Mouse (Mus musculus) monocyte, adult 5-6 weeks (primary cell): ENCODE results near the gene Mrps12. TPM values are rescaled to one million over a fixed set of nuclear protein-coding genes. Genes with fewer than 3 reads are reported as not detected.

Experiments used
- ATAC-seq: fragments of 153-309, 156-312 bp; replicated peaks from 2 replicates; pipeline ENCODE4 v1.8.0; 2017; ENCODE audit warnings: mild to moderate bottlenecking; ENCODE audit not compliant: low TSS enrichment, insufficient number of reproducible peaks, severe bottlenecking, poor library complexity, low FRiP score
- total RNA-seq: library from RNA; stranded (forward); fragments of 200-1000, 200-491, 200-594 nt; gene quantifications from 3 replicates; pipeline ENCODE4 v1.2.3, GENCODE M21; 2017

The Mrps12 gene
- total RNA-seq, result 31.4 to 44.6 TPM (median 33.7 TPM) in 3 replicates

DNA sequence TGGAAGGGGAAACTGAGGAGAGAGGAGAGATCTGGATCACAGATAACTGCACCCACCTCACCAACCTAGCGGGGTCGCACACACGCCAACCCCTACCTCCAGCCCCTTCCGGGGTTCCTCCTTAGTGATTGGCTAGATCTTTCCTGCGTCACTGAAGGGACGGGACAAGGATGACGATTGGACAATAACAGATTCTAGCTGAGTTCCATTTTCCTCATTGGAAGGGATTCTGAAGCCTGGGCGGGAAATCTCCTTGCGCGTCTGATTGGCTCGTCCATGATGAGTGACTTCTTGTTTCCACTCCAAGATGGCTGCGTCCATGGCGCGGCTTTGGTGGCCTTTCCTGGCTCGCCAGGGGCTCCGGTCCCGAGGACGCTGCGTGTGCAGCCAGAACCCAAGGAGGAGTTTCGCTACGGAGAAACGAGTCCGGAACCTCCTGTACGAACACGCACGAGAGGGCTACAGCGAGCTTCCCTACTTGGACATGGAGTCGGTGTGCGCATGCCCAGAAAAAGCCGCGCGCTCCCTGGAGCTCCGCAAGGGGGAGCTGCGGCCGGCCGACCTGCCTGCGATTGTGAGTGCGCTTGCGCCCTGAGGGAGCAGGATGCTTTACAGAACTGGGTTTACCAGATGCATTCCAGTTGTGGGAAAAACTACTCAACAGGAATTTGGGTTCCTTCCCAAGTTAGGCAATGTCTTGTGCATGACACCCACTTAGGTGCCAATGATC lies at the start of gene Mrps12, which contains the start of gene Sars2:
TSS of gene Mrps12 (minus strand) at position 112 of the 730 bp plus-strand sequence.
TSS of gene Sars2 (plus strand) at position 284 of the 730 bp plus-strand sequence.
- peak; percentile 92 for ATAC-seq

GRCm38 (mm10) chr7:28790066-28790806 lies 48.6 kb upstream of the Mrps12 start:
- no peak for ATAC-seq

DNA sequence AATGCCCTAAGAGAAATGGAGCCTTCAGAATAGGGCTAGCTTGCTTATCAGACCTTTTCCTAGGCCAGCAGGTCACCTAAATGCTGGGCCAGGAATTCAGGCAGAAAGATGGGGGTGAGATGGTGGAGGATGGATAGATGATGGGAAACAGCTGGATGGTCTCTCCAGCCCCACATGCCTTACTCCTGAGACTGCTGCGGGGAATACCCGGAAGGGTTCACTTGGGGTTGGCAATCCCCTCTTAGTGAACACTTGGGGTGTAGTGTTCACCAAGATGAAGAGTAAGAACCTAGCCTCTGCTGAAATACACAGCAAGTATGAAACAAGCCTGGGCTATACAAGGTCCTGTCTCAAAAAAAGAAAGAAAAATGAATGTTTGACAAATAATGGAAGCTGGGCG lies 47.6 kb upstream of the Mrps12 start:
- ATAC-seq, result no peak

GRCm38 (mm10) chr7:28788307-28789195 lies 46.9 kb upstream of the Mrps12 start, which contains the start of gene Rinl:
Rinl (plus strand) TSS chr7:28788969.
- ATAC-seq, result peak; percentile 40

DNA sequence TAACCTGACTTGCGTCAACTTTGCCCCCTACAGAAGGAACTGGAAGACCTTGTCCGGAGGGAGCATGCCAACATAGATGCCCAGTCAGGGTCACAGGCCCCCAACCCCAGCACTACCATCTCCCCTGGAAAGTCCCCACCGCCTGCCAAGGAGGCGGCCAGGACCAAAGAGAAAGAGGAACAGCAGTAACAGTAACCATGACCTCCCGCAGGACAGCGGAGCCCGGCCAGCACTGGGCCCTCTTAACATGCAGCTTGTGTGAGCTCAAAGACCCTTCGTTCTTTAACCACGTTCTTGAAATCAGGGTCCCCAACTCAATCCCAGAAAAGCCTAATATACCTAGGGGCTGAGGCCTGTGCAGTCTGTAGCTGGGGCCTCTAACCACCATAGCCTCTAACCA lies 46.3 kb upstream of the Mrps12 start:
- no peak for ATAC-seq

- no peak for ATAC-seq
Observed at GRCm38 (mm10) chr7:28785161-28785560, 43.5 kb upstream of the Mrps12 start.

GRCm38 (mm10) chr7:28781261-28781663 lies 39.6 kb upstream of the Mrps12 start:
- peak; percentile 66 for ATAC-seq

DNA sequence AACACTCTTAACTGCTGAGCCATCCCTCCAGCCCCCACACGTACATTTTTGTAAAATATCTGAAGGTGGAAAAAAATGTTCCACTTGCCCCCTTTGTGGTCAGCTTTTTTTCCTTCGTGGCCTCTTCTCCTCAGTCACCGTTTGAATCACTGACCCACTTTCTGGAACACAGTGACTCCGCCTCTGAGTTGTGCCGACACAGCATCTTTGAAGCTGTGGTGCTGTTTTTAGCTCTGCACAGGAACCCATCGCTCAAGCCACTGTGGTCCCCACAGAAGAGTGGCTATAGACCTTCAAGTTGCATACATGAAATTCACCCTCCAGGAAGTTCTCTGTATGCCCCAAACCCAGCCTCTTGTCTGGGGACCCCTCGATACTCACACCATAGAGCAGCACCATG lies 39.2 kb upstream of the Mrps12 start:
- ATAC-seq, result no peak

GRCm38 (mm10) chr7:28780067-28780658 lies 38.5 kb upstream of the Mrps12 start:
- peak; percentile 87 for ATAC-seq

GRCm38 (mm10) chr7:28778825-28779224 lies 37.2 kb upstream of the Mrps12 start:
- ATAC-seq, result no peak

DNA sequence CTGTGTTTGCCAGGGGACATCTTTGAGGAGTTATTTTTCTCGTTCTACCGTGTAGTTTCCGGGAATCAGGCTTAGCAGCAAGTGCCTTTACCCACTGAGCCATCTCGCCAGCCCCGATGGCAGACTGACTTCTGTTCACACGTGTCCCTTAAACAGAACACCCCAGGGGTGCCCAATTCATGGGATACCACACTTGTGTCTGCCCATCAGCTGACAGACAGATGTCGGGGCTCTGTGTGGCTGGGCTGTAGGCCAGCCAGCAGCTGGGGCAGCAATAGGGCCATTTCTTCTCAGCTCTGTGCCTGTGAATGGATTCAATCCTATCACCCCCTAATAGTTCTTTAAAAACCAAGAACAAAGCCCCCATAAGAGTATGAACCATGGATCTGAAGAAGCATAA lies 33.5 kb upstream of the Mrps12 start:
- ATAC-seq, result no peak

GRCm38 (mm10) chr7:28774164-28774563 lies 32.5 kb upstream of the Mrps12 start:
- ATAC-seq, result no peak

DNA sequence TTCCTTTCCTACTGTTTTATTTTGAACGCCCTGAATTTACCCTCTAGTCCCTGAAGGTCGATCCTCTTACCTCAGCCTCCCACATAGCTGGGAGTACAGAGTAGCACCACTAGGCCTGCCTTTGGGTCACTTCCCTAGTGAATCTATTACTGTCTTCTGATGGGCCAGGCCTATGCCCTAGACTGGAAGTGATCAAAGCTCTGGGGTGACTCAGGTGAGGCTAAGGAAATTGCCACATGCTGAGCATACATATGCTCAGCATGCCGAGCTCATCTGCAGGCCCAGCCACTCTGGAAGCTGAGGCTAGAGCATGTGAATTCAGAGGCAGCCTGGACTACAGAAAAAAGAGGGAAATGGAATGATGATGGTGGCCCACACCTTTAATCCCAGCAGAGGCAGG lies 31.5 kb upstream of the Mrps12 start:
- ATAC-seq, result no peak

- ATAC-seq, result no peak
Observed at GRCm38 (mm10) chr7:28771867-28772266, 30.2 kb upstream of the Mrps12 start.

DNA sequence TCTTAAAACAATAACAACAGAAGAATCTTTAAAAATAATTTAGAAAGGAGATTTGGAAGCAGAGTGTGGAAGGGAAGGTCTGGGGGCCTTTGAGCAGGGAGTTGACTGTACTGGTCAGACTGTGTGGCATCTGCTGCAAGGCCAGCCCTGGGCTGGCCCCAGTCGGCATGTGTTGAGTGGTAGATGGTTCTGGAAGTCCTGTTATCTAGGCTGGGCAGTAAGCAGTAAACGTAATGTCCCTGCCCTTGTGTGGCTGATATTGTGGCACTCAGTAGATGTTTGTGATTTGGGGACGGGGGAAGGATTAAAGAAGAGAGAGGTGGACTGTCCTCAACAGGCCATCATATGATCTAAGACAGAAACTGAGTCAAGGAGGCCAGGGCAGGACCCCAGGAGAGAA lies 28.7 kb upstream of the Mrps12 start:
- no peak for ATAC-seq

GRCm38 (mm10) chr7:28769414-28769958 lies 27.9 kb upstream of the Mrps12 start:
- ATAC-seq, result no peak

GRCm38 (mm10) chr7:28767462-28767965 lies 25.9 kb upstream of the Mrps12 start, which contains the start of gene Nfkbib:
Nfkbib (minus strand) TSS chr7:28767512.
- no peak for ATAC-seq

GRCm38 (mm10) chr7:28766910-28767309 lies 25.3 kb upstream of the Mrps12 start:
- no peak for ATAC-seq
